Comparison of ENCODE assay signal across 11 mouse cellular contexts in the genomic region with DNA sequence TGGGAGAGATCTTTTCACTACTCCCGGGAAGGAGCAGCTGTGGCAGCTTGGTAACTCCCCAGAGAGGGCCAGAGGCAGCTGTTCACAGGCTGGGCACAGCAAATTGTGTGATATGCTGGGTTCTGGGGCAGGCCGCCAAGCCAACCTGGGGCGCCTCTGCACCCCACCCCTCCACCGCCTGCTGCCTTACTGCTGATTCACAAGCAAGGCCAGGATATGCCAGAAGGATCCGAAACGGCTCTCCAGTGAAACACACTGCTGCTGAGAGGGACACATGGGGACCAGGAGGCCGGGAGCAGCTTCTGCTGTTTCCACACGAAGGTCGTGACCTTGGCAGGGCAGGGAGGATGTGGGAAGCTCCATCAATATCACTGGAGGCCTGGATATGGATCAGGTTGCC.
DNase-seq lines count a peak whose midpoint lies in the region; ATAC-seq lines count a peak whose summit lies in the region.
"Had no signal": no experiment of that assay in that cellular context is flagged by ENCODE, and none has a peak within 500 bp of the region (broad histone marks: within the 10 kb centered on the region; RNA-seq: fewer than 3 reads in every experiment).

No protein-coding gene starts in this region.

- peak; percentile 36 for DNase-seq in retina, postnatal 1 day
- DNase-seq in retina, embryonic 14.5 days (ENCODE audit: low spot score), result no peak
- peak; percentile 66 to 84 for DNase-seq in frontal cortex, postnatal 36 days (ENCODE audit: low spot score in 2 of 2)
- peak; percentile 65 for DNase-seq in left cerebral cortex, postnatal 4 days
- DNase-seq in adrenal gland, adult 2 months, result no peak
- no peak for DNase-seq in adrenal gland, postnatal 25 days
- DNase-seq: heart, postnatal 36 days had no signal

- no peaks in the 10 kb centered on the region for H3K36me3 ChIP-seq in forebrain, embryonic 15.5 days
- H3K36me3 ChIP-seq: embryonic facial prominence, embryonic 12.5 days; limb, embryonic 15.5 days had no signal

- ATAC-seq in inflammation-experienced regulatory T-cells, adult 6 months, result no peak
- no peak for ATAC-seq in forebrain, embryonic 15.5 days (replicated peaks)

- intact Hi-C loops in left cerebral cortex, postnatal 4 days (cut with DNase I), result no loop called here

- no peaks in the 10 kb centered on the region for H3K27me3 ChIP-seq in forebrain, embryonic 15.5 days
- H3K27me3 ChIP-seq: embryonic facial prominence, embryonic 12.5 days; limb, embryonic 15.5 days had no signal

- H3K4me2 ChIP-seq in forebrain, embryonic 15.5 days (replicated peaks), result no peak overlapping the region
- H3K4me2 ChIP-seq: embryonic facial prominence, embryonic 12.5 days; limb, embryonic 15.5 days had no signal

- no peak overlapping the region; the same call in 1 of the 2 replicates for H3K9ac ChIP-seq in forebrain, embryonic 15.5 days (replicated peaks)
- H3K9ac ChIP-seq: embryonic facial prominence, embryonic 12.5 days; limb, embryonic 15.5 days had no signal

- H3K4me1 ChIP-seq in forebrain, embryonic 15.5 days, result peaks cover 18% of the 10 kb centered on the region

- H3K27ac ChIP-seq in forebrain, embryonic 15.5 days (replicated peaks), result no peak overlapping the region
- H3K27ac ChIP-seq: embryonic facial prominence, embryonic 12.5 days; limb, embryonic 15.5 days had no signal

- H3K9me3 ChIP-seq in forebrain, embryonic 15.5 days, result no peaks in the 10 kb centered on the region
- H3K9me3 ChIP-seq: embryonic facial prominence, embryonic 12.5 days; limb, embryonic 15.5 days had no signal

- no peak overlapping the region for H3K4me3 ChIP-seq in forebrain, embryonic 15.5 days
- H3K4me3 ChIP-seq: embryonic facial prominence, embryonic 12.5 days; limb, embryonic 15.5 days had no signal

- WGBS in forebrain, embryonic 15.5 days, result 66% methylated on average over 9 of the region's 9 CpGs

Comparison
In these comparisons a context has a peak if more than half of its experiments do, and no peak if none do; other contexts are left out.
1. DNase-seq: peak in retina, postnatal 1 day (single experiment), frontal cortex, postnatal 36 days (2 of 2) and left cerebral cortex, postnatal 4 days (single experiment); none in retina, embryonic 14.5 days (single experiment), adrenal gland, adult 2 months (single experiment) and adrenal gland, postnatal 25 days (single experiment).